Mouse (Mus musculus) thymus, adult 18-20 months (tissue): ENCODE measurements around the gene Setd5.

ENCODE experiments used
- DNase-seq, 2 experiments: peaks; one replicate each; pipeline ENCODE4 v3.0.0; 2022; ENCODE audit warnings: mixed read lengths in 2 of 2

Gene Setd5

DNA sequence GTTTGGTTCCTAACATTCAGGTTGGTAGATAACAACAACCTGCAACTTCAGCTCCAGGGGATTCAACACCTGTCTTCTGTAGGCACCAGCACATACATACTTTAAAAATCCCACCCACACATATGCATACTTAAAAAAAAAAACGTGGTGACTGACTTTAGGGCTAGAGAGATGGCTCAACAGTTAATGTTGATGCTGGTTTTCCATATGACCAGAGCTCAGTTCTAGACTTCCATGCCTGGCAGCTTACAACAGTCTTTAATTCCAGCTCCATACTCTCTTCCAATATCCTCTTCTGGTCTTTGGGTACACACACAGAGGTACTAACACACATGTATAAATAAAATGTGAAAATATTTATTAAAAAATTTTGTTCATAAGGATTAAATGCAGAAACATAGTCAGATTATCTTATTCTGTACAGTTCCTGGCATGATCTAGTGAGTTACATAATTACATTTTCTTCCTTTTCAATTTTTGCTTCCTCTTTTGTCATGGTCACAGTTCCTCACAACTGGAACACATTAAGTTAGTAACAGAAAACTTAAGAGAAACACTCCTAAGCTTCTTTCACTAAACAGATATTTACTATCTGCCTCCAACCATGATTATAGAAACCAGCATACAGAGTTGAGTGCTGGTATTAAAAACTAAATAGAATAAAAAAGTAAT is 16.1 kb upstream of the Setd5 start:
- DNase-seq, result no peak

DNA sequence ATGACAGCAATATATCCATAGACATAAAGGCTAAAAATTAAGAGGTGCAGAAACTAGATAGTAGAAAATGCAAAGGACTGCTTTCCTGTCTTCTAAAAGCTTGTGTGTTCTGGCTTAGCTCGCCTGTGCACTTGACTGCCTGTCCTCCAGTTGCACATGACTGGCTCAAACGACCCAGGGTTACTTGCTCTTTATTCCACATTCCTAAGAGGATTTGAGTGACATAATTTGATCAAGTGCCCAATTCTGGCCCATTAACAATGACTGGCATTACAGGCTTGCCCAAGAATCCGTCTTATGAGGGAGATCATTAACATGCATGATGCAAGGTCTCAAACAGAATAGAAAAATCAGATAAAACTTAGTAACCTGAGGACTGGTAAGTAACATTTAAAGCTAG is 14.9 kb upstream of the Setd5 start:
- DNase-seq, result no peak

DNA sequence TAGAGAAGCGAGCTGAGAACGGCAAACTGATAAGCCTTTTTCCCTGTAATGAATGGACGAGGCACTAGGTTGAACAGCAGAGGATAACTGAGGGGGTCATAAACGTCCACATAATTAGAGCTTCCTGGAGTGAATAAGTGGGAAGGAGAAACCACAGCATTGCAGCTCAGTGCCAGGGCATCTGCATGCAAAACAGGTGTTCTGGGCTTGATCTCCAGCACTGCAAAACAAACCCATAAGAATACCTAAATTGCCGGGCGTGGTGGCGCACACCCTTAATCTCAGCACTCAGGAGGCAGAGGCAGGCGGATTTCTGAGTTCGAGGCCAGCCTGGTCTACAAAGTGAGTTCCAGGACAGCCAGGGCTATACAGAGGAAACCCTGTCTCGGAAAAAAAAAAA is 13.8 kb upstream of the Setd5 start:
- no peak for DNase-seq

DNA sequence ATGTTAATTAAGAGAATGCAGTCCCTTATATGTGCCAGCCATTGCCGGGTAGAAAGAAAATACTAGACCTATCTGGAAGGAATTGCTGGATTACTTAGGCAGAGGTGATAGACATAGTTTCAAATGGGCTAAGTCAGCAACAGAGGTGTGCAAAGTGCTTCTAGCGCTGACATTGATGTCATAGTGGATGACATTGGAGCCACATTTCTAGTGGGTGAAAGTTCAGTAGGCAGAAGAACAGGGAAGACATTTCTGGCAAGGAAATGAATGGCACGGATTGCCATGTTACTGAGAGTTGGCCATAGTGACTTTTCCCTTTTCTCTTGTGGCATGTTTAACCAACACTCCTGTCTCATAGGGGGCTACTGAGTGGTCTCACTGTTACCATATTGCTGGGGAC is 12.0 kb upstream of the Setd5 start:
- no peak for DNase-seq

DNA sequence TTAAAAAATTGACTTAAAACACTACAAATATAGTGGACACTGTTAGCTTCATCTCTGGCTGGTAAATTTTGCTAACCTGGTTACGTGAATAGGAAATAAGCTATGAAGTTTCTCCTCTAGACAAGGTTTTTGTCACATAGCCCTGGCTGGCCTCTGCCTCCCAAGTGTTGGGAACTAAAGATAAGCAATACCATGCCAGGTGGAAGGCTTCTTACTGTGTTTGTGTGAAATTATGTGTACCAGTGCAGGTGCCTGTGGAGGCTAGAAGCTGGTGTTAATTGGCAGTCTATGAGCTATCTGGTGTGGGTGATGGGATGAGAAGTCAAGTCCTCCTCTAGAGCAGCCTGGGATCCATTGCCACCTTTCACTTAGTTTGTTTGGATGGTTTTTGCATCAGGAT is 8.0 kb upstream of the Setd5 start:
- no peak for DNase-seq

DNA sequence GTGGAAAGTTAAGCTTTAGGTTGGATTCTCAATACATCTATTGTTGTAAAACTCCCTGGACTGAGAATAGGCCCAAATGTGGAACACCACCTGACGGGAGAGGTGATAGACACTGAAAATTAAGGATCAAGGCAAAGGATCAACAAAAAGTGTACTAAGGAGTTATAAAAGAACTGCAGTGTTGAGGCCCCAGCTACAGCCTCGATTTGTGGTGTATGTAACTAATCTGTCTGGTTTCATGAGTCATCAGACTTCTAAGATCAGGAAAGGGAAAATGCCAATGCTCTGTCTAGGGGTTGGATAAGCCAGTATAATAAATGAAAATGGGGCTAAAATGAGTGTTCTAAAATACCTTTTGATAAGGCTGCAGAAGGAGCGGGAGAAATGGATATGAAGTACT is 1.9 kb upstream of the Setd5 start:
- no peak for DNase-seq

DNA sequence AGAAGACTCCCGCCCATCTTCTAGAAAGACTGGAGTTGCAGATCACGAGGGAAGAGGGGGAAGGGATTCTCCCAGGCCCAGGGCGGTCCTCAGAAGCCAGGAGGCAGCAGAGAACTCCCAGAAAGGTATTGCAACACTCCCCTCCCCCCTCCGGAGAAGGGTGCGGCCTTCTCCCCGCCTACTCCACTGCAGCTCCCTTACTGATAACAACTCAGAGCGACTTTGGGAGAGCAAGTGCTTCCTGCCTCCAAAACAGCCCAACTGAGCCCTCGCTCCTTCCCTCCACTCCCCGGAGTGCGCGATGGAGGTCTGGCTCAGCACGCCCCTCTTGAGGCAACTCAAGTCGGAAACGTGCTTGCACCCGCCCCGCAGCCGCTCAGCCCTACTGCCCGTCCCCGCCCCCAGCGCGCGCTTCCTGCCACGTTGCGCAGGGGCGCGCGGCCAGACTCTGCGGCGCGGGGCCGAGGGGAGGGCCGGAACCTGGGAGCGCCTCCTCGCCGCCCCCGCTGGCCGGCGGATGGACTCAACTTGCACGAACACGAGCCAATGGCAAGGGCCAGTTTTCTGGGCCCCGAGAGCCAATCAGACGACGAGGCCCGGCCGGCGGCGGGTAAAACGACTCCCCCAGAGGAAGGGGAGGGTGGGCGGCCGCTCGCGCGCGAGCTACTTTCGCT is 1.0 kb upstream of the Setd5 start:
- DNase-seq, result peak; percentile 84

DNA sequence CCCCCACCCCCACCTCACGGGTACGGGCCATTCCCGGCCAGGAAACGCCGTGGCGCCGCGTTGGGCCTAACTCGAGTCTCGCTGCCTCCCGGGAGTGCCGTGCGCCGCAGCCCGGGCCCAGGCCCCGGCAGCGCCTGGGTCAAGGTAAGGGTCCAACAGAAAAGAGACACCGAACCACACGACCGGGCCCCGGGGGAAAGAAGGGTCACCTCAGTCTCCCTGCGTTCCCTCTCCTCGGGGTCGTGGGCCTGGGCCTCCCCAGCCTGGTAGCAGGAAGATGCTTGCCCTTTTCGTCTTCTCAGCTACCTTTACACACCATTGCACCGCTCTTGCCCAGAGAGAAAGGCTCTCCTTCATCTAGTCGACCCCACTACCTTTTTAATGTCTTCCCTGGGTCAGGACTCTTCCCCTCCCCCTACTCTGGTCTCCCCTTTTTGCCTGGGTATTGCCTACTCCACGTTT is 435 bp downstream of the Setd5 start:
- DNase-seq, result peak in 1 of 2 experiments; percentile 57

DNA sequence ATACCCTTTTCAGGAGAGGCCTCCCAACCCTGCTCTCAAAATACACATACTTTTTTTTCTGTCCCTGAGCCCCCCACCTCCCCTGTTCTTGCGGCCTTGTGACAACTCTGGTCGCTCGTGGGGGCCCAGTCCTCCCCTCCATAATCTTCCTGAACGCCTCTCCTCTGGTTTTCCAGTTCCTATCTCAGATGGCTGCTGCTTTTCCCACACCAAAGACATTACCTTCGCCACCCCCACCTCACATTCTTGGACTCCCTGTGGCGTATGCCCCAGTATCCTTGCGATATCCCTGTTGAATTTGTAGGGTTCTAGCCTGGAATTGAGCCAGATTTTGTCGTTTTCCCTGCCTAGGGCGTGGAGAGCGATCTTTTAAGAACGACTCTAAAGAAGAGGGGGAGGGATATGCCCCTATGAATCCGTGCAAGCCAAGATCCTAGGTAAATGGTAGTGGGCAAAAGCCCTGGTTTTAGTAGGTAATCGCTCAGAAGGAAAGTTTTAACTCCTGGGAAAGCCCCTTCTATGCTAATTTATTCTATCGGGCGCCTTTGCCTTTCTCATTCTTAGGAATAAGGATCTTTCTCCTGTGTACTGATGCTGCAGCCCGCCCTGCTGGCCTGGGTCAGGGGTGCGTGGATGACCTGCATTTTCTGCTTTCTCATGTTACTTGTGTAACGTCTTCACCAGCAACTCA is 1.0 kb downstream of the Setd5 start:
- DNase-seq, result peak in 1 of 2 experiments; percentile 27

DNA sequence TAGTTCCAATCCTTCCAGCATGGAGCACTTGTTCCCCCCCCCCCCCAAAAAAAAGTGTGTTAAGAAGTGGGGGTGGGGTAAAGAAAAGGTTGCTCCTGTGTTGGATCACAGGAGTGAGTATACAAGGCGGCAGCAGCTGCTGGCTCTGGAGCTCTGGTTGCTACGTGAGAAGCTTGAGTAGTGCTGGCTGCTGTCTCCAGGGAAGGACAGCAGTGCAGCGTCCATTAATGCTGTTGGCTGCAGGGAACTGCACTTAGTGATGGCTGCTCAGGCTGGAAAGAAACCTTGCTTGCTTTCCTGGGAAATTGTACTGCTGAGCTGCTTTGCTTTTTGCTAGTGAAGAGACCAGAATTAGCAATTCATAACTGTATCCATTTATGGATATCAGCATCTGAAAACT is 2.3 kb downstream of the Setd5 start:
- no peak for DNase-seq

DNA sequence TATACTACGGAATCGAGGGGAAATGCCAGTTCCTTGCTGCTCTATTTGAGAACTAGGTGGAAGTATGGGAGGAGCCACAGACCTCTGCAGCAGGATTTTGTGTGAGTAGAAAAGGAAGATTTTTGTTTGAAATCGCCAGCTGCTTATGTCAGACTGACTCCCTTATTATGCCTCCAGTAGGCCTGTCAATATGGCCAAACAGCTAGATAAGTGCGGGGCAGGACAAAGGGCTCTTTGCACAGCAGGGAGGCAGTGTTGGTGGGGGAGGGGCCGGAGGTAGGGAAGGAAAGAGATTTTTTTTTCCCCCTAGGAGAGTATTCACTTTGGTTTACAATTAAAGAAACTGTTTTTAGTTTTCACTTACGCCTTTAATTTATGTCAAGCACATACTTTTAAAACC is 5.1 kb downstream of the Setd5 start:
- DNase-seq, result no peak

DNA sequence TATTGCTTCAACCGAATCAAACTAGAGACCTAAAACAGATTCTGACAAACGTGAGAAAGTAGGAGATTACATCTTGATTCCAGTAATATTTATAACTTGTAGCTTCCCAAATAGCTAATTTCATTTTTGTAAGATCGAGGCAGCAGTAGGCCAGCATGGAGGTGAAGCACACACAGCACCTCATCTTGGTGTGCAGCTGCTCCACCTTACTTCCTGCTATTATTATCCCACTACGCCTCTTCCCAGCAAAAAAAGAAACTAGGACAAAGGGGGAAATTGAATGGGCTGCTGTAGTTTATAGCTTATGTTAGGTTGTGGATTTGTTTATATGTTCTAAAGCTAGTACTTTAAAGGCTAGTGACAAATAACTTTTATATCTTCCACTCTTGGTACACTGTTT is 7.4 kb downstream of the Setd5 start:
- no peak for DNase-seq

DNA sequence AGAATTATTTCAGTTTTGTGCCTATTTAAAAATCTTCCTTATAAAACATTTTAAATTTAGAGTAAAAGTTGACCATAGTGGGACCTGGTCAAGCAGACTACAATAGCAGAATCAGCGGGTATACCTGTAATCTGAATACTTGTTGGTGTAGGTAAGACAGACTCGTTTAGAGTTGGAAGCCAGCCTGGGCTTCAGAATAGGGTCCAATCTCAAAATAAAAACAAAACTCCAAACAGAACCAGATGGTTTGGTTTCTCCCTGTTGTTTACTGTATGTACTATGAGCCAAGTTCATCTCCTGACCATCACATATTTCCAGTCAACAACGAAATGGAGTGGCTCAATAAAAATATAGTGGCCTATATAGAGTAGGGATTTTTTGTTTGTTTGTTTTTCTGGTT is 16.0 kb downstream of the Setd5 start:
- no peak for DNase-seq

DNA sequence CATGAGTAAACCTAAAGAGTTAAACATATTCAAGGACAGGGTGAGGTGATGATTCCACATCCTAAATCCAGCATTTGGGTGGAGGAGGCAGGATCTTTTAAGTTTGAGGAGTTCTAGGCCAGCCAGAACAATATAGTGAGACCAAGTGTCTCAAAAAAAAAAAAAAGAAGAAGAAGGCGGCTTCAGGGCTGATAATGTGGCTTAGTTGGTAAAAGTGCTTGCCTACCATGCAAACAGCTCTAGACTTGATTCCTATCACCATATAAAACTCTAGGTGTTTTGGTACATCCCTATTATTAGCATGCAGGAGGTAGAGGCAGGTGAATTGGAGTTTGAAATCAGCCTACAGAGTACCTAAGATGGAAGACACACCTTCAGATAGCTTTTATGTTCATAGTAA is 18.4 kb downstream of the Setd5 start:
- DNase-seq, result no peak

DNA sequence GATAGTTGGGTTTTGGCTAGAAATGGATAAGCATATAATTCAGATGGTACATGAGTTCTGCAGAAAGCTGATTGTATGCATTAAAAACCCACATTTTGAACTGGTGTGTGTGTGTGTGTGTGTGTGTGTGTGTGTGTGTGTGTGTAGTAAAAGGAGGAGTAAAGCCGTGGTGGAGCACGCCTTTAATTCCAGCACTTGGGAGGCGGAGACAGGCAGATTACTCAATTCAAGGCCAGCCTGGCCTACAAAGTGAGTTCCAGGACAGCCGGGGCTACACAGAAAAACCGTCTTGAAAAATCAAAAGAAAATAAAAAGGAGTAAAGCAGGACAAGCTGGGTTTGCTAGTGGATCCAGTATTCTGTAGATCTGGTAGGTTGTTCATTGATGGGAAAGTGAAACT is 20.5 kb downstream of the Setd5 start:
- DNase-seq, result no peak

DNA sequence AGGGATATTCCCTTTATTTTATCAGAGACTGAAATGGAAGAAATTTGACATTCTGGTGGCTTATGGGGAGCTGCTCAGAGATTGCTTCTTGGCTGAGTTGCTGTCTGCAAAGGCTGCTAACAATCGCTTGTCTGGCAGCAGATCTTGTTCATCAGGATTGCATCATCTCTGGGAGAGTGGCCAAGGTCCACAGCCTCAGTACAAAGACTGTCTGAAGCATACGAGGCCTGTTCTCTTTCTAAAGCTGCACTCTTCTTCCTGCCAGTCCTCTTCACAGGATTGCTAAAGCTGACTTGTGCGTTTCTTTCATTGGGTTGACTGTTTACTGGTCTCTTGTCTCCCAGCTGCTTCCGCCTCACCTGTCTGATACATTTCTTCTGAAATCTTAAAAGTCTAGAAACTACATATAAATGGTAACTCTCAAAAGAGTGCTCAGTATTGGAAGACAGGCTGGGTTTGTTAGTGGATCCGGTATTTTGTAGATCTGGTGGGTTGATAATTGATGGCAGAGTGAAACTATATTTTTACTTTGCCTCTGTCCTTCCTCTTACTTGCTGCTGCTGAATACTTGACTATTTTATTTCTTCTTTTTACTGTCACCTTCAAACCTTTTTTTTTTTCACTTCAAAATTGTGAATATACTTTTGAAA is 22.6 kb downstream of the Setd5 start:
- peak in 1 of 2 experiments; percentile 10 for DNase-seq

DNA sequence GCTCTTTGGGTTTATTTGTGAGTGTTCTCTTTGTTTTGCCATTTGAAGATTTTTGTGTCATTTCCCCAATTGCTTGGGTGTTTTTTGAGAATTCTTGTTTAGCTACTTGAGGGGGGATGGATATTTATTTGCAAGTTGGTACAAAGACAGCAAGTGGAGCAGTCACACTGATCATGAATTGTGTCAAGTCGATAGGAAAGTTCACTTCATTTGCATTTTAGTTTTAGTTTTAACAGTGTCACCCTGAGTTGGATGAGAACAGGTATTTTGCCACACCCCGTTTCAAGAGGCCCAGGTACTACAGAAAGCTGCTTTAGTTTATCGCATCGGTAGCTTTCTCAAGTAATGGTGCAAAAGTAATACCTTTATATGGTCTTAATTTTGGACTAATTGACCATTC is 25.4 kb downstream of the Setd5 start:
- DNase-seq, result no peak

DNA sequence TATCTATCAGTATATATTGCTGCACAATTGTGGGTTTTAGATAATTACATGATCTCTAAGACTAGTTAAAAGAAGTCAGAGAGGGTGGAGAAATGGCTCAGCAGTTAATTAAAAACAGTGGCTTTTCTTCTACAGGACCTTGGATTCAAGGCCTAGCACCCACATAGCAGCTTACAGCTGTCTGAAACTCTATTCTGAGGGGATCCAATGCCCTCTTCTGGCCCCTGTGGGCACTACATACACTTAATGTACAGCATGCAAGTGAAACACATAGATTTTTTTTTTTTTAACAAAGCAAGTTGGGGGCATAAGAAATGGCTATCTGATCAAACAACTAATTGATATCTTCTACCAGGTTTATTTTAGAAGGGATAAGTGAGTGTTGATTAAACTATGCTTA is 26.6 kb downstream of the Setd5 start:
- DNase-seq, result peak; percentile 32 to 52

DNA sequence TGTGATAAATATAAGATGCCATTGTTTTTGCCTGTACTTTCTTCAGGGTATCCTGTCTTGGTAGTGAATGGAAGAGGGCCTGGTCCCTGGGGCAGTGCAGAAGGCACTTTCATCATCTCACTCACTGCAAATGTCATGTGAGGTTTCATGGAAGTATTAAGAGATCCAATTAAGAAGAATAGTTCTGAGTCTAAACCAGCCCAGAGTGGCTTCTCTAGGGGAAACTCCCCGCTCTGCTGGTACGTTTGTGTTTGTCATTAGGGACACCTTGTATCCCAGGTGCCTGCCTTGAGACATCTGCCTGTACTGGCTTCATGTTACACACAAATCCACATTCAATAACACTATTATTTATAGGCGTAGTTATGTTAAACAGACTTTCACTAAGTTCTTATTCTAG is 32.2 kb downstream of the Setd5 start:
- DNase-seq, result no peak

DNA sequence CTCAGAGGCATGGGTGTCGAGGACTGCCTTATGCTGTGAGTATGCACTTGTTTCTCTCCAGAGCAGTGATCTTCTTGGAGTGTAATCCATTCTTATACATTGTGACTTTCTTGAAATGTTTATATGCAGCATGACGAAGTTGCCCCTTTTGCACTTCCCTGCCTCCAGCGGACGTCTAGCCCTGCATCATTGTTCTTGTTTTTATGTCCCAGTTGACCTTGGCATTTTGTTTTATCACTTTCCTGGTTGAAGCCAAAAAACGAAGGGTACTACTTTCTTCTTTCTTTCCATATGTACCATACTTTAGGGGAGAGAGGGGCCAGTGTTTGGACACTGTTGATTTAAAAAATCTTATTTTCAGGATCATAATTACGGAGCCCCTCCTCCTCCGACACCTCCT is 32.8 kb downstream of the Setd5 start:
- DNase-seq, result no peak

DNA sequence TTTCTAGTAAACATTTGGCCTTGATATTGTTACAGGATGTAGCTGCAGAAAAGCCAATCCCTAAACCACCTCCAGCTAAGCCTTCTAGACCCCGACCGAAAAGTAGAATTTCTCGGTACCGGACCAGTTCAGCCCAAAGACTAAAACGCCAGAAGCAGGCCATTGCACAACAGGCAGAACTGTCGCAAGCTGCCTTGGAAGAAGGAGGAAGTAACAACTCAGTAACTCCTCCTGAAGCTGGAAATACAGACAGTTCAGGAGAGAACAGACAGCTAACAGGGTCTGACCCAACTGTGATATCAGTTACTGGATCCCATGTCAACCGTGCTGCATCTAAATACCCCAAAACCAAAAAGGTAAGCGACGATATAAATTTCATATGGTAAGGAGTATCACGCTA is 43.6 kb downstream of the Setd5 start:
- DNase-seq, result no peak

DNA sequence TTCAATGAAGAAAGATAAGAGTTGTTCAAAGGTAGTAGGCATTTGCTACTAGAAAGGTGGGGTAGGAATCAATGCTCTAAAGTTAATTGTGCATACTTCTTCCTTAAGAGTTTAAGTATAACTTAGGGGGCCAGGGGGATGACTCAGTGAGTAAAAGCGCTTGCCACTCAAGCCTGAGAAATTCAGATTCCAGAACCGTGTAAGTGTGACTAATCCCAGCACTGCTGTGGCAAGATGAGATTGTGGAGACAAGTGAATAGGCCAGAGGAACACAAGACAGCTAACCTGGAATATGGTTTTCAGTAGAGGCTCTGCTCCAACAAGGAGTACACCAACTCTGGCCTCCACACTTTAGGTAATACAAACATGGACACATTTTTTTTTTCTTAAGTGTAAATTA is 56.2 kb downstream of the Setd5 start:
- DNase-seq, result no peak

DNA sequence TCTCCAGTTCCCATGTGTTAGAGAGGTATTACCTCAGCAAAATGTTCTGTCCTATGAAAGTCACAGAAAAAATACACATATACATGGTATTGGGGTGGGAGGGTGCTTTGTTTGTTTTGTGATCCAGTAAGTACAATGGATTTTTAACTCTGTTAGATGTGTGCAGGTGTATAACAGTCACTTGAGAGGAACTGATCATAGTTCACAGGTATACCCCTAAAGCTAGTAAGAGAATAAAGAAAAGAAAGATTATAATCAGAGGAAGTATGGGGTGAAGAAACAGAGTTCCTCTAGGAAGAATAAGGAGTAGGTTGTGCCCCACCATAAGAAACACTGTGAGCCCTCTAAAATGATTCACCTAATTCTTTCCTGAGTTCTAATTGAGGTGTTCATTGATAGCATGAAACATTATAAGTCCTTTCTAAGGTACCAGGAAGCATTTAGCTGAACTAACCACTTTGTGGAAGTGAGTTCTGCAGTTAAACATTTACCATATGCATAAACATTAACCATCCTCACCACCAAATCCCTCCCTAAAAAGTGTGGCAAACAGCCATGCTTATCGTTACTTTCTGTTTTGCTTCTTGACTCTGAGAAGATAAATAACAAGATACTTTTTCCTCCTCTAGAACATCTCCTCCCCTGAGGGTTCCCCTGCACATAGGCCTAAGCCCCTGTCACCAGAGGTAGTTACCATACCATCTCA is 64.4 kb downstream of the Setd5 start:
- DNase-seq, result no peak
